Mouse (Mus musculus) liver, embryonic 15.5 days (tissue): ENCODE results near the gene Acat2. TPM values are rescaled to one million over a fixed set of nuclear protein-coding genes. Genes with fewer than 3 reads are reported as not detected.
"Not testable (repeated sequence)": the region's sequence is repeated elsewhere in the genome, so short reads cannot be mapped to it uniquely, and the experiment has no call there.

Experiments used
- ATAC-seq: fragments of 200-750 bp; cut with Nextera tagmentation; 2 replicates; pipeline ENCODE4 v1.8.0; 2017; ENCODE audit warnings: moderate number of reproducible peaks, mild to moderate bottlenecking, moderate library complexity; ENCODE audit not compliant: insufficient read depth
- H3K27ac ChIP-seq: fragments of 300-500 bp; sonication (generic); replicated peaks from 2 replicates; pipeline ENCODE4 v1.5.1; 2015; ENCODE audit warnings: mild to moderate bottlenecking, inconsistent platforms
- H3K27me3 ChIP-seq: fragments of 300-500 bp; sonication (generic); 2 replicates; pipeline ENCODE4 v1.6.1; 2015; ENCODE audit warnings: mild to moderate bottlenecking, inconsistent platforms
- H3K36me3 ChIP-seq: fragments of 300-500 bp; sonication (generic); replicated peaks from 2 replicates; pipeline ENCODE4 v1.6.1; 2015; ENCODE audit warnings: moderate library complexity, mild to moderate bottlenecking, inconsistent platforms
- H3K4me1 ChIP-seq: fragments of 300-500 bp; sonication (generic); replicated peaks from 2 replicates; pipeline ENCODE4 v1.6.1; 2015; ENCODE audit warnings: inconsistent platforms
- H3K4me2 ChIP-seq: fragments of 300-500 bp; sonication (generic); 2 replicates; pipeline ENCODE4 v1.6.1; 2015; ENCODE audit warnings: moderate library complexity, mild to moderate bottlenecking, inconsistent platforms
- H3K4me3 ChIP-seq: fragments of 300-500 bp; sonication (generic); replicated peaks from 2 replicates; pipeline ENCODE4 v1.5.1; 2015; ENCODE audit warnings: mild to moderate bottlenecking, inconsistent platforms
- H3K9ac ChIP-seq: fragments of 300-500 bp; sonication (generic); 2 replicates; pipeline ENCODE4 v1.6.1; 2015; ENCODE audit warnings: moderate library complexity, mild to moderate bottlenecking, inconsistent platforms
- H3K9me3 ChIP-seq: fragments of 300-500 bp; sonication (generic); replicated peaks from 2 replicates; pipeline ENCODE4 v1.6.1; 2016; ENCODE audit warnings: inconsistent platforms
- WGBS: fragments of 180-500 bp; shearing (Covaris S2); methylation state at CpG from one replicate; pipeline ENCODE4 v1.1.7; 2015; ENCODE audit warnings: mixed read lengths; ENCODE audit not compliant: insufficient replicate concordance; 5-methylcytosine and 5-hydroxymethylcytosine counted together
- polyA plus RNA-seq: library from polyadenylated mRNA; unstranded; fragments of >200 nt; fragmentation: Nextera tagmentation; extraction: Ambion mirVana; gene quantifications from 2 replicates; pipeline ENCODE4 v1.2.1, GENCODE M21; 2015

The Acat2 gene
- polyA plus RNA-seq, 1 experiment from 2014 or later: 93.7 TPM

GRCm38 (mm10) chr17:12959377-12959776 is 1.2 kb downstream of the Acat2 start:
- not testable (repeated sequence) for H3K9ac ChIP-seq, H3K27ac ChIP-seq, H3K9me3 ChIP-seq, H3K27me3 ChIP-seq, ATAC-seq
- Histone ChIP-seq H3K4me2 (peak overlapping the region; percentile 41), H3K36me3 (peaks cover 18% of the 10 kb centered on the region), H3K4me3 (0 out of 2 replicates have a peak overlapping the region, but pooled peaks have one; percentile 21), H3K4me1 (peaks cover 13% of the 10 kb centered on the region)
- WGBS: 18% methylated on average over 2 of the region's 2 CpGs

- Histone ChIP-seq H3K27me3 (no peaks in the 10 kb centered on the region), H3K36me3 (peaks cover 29% of the 10 kb centered on the region), H3K4me1 (peaks cover 13% of the 10 kb centered on the region), H3K27ac (no peak overlapping the region), H3K9ac (no peak overlapping the region), H3K4me2 (no peak overlapping the region), H3K4me3 (no peak overlapping the region), H3K9me3 (no peaks in the 10 kb centered on the region)
- 79% methylated on average over 8 of the region's 8 CpGs for WGBS
- no peak for ATAC-seq
Measured at GRCm38 (mm10) chr17:12956664-12957063, 3.9 kb downstream of the Acat2 start.

DNA sequence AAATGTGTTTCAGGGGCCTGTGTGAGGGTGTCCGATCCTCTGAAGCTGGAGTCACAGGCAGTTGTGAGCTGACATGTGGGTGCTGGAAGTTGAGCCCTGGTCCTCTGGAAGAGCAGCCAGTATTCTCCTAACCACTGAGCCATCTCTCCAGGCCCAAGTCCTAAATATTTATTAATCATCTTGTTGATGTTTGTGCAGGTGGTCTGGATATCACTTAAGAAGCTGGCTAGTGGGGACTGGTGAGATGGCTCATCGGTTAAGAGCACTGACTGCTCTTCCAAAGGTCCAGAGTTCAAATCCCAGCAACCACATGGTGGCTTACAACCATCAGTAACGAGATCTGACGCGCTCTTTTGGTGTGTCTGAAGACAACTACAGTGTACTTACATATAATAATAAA is 10.9 kb downstream of the Acat2 start:
- H3K4me3 ChIP-seq: no peak overlapping the region
- H3K36me3 ChIP-seq: peaks cover 52% of the 10 kb centered on the region
- H3K27ac ChIP-seq: no peak overlapping the region
- 81% methylated on average over 5 of the region's 5 CpGs for WGBS
- ATAC-seq: no peak
- no peaks in the 10 kb centered on the region for H3K9me3 ChIP-seq
- H3K9ac ChIP-seq: no peak overlapping the region
- H3K4me2 ChIP-seq: no peak overlapping the region
- no peaks in the 10 kb centered on the region for H3K4me1 ChIP-seq
- no peaks in the 10 kb centered on the region for H3K27me3 ChIP-seq

- H3K27ac ChIP-seq: no peak overlapping the region
- 77% methylated on average over 6 of the region's 6 CpGs for WGBS
- H3K36me3 ChIP-seq: peaks cover 26% of the 10 kb centered on the region
- no peak overlapping the region for H3K4me2 ChIP-seq
- no peaks in the 10 kb centered on the region for H3K9me3 ChIP-seq
- H3K4me1 ChIP-seq: peaks cover 25% of the 10 kb centered on the region
- H3K27me3 ChIP-seq: no peaks in the 10 kb centered on the region
- H3K9ac ChIP-seq: no peak overlapping the region
- no peak overlapping the region for H3K4me3 ChIP-seq
- ATAC-seq: no peak
Measured at GRCm38 (mm10) chr17:12942459-12943162, 17.9 kb downstream of the Acat2 start.

DNA sequence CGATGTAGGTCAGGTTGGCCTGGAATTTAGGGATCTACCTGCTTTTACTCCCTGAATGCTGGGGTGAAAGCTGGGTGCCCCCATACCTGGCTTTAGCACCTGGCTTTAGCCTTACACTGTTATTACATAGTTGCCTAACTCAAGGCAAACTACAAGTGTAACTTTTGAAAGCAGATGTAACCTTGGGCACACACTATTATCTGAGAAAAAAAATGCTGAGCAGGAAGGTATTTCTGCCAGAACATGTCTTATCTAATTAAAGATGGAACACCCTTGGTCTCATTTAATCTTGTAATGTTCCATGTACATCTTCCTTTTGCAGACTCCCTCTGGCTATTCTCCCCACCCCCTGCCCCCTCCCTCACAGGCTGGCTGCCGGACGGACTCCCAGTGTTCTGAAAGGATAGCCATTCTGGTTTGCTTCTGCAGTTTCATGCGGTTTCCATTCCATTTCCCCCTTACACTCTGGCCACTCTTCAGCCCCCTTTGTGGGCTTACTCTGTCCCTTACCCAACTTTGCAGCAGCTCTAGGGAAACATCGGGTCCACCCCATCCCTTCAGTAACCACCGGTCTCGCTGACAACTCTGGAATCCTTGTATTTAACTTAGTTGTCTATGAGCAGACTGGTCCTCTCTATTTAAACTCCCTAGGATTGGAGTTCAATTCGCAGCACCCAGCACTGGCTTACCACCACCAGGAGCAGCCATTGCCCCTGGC is 18.8 kb downstream of the Acat2 start:
- H3K27me3 ChIP-seq: no peaks in the 10 kb centered on the region
- no peak overlapping the region for H3K27ac ChIP-seq
- ATAC-seq: no peak
- H3K4me2 ChIP-seq: no peak overlapping the region
- no peak overlapping the region for H3K4me3 ChIP-seq
- no peak overlapping the region for H3K9ac ChIP-seq
- peaks cover 24% of the 10 kb centered on the region for H3K36me3 ChIP-seq
- whole genome bisulfite sequencing: 67% methylated on average over 8 of the region's 8 CpGs
- peaks cover 25% of the 10 kb centered on the region for H3K4me1 ChIP-seq
- H3K9me3 ChIP-seq: no peaks in the 10 kb centered on the region

DNA sequence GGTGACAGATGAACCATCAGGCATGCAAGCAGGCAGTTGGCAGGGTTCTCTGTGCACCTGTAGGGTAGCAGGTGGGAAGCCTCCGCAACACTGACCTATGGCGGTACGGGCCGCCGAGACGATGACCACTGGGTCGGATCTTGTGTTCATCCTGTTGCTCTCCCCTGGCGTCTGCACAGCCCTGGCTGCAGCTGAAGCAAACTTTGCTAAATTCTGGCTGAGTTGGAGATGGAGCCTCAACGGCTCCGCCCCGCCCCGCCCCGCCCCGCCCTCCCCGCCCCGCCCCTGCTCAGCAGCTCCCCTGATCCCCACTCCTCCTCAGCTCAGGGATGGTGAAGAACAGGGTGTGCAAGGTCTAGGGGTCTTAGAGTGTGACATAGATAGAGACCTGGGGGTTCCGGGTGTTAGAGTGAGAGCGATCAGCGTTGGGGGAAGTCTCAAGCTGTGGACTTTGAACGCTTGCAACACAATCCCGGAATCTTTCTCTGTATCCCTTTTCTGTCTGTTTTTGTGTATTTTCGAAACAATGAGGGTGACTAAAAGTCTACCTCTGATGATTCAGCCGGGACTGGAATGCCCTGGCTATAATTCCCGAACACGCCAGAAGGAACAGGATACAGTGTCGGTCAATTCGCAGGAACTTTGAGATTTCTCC is 20.3 kb downstream of the Acat2 start, which contains the start of gene Acat3:
TSS of gene Acat3 (minus strand) at position 450 of the 655 bp plus-strand sequence.
- H3K27me3 ChIP-seq: no peaks in the 10 kb centered on the region
- WGBS: 14% methylated on average over 27 of the region's 27 CpGs
- peak; percentile 41 for ATAC-seq
- no peak within 1 kb of the TSS for H3K9ac ChIP-seq
- peak within 1 kb of the TSS; percentile 64 for H3K4me2 ChIP-seq
- no peaks in the 10 kb centered on the region for H3K9me3 ChIP-seq
- H3K36me3 ChIP-seq: peaks cover 15% of the 10 kb centered on the region
- H3K4me1 ChIP-seq: peaks cover 25% of the 10 kb centered on the region
- H3K4me3 ChIP-seq: peak within 1 kb of the TSS; percentile 37
- H3K27ac ChIP-seq: peak within 1 kb of the TSS; percentile 48

GRCm38 (mm10) chr17:12939377-12940148 is 21.0 kb downstream of the Acat2 start:
- not testable (repeated sequence) for H3K9me3 ChIP-seq, H3K27me3 ChIP-seq, H3K9ac ChIP-seq, H3K36me3 ChIP-seq
- Histone ChIP-seq H3K4me2 (peak overlapping the region; percentile 64), H3K4me3 (peak overlapping the region; percentile 37), H3K4me1 (peaks cover 25% of the 10 kb centered on the region), H3K27ac (peak overlapping the region; percentile 48; the same call in 1 of the 2 replicates)
- WGBS: 33% methylated on average over 3 of the region's 12 CpGs
- ATAC-seq: peak; percentile 19; the same call in 1 of the 2 replicates

DNA sequence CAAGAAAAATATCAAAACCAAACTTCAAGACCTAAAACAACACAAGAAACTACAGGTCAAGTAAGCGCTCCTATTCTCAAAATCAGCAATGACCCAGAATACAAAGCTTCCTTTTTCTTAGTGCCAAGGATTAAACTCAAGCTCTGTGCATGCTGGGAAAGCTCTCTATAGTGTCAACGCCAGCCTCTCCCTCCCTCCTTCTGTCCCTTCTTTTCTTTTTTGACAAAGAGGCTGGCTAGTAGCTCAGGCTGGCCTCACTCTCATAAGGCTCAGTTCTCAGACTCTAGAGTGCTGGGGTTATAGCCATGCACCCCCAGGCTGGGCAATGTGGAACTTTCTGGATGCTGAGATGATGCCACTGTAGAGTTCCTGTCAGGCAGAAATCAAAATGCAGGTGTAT is 22.5 kb downstream of the Acat2 start:
- 39% methylated on average over 2 of the region's 2 CpGs for WGBS
- Histone ChIP-seq H3K9me3 (no peaks in the 10 kb centered on the region), H3K27me3 (no peaks in the 10 kb centered on the region), H3K9ac (no peak overlapping the region), H3K4me2 (no peak overlapping the region), H3K36me3 (no peaks in the 10 kb centered on the region; the same call in none of the 2 replicates), H3K4me1 (peaks cover 25% of the 10 kb centered on the region), H3K4me3 (no peak overlapping the region), H3K27ac (no peak overlapping the region)
- no peak for ATAC-seq

- WGBS: 64% methylated on average over 2 of the region's 2 CpGs
Measured at GRCm38 (mm10) chr17:12937412-12937970, 23.1 kb downstream of the Acat2 start.

GRCm38 (mm10) chr17:12935719-12936118 is 24.8 kb downstream of the Acat2 start:
- H3K27me3 ChIP-seq: no peaks in the 10 kb centered on the region
- H3K27ac ChIP-seq: peak overlapping the region; percentile 55; the same call in 1 of the 2 replicates

More at GRCm38 (mm10) chr17:12937412-12937970, 23.1 kb downstream of the Acat2 start:
- H3K4me1 ChIP-seq: peaks cover 25% of the 10 kb centered on the region
- no peak for ATAC-seq
- no peaks in the 10 kb centered on the region for H3K27me3 ChIP-seq
- no peak overlapping the region for H3K27ac ChIP-seq
- no peaks in the 10 kb centered on the region; the same call in 1 of the 2 replicates for H3K36me3 ChIP-seq
- H3K4me3 ChIP-seq: no peak overlapping the region
- H3K9ac ChIP-seq: no peak overlapping the region
- no peaks in the 10 kb centered on the region for H3K9me3 ChIP-seq
- no peak overlapping the region for H3K4me2 ChIP-seq

More at GRCm38 (mm10) chr17:12935719-12936118, 24.8 kb downstream of the Acat2 start:
- H3K36me3 ChIP-seq: no peaks in the 10 kb centered on the region
- WGBS: 34% methylated on average over 4 of the region's 4 CpGs
- no peaks in the 10 kb centered on the region for H3K9me3 ChIP-seq
- ATAC-seq: peak; percentile 32; the same call in 1 of the 2 replicates
- peaks cover 12% of the 10 kb centered on the region for H3K4me1 ChIP-seq
- H3K4me3 ChIP-seq: no peak overlapping the region
- no peak overlapping the region for H3K4me2 ChIP-seq
- H3K9ac ChIP-seq: no peak overlapping the region
